Comparison of ENCODE assay signal across 11 mouse cellular contexts in the genomic region with DNA sequence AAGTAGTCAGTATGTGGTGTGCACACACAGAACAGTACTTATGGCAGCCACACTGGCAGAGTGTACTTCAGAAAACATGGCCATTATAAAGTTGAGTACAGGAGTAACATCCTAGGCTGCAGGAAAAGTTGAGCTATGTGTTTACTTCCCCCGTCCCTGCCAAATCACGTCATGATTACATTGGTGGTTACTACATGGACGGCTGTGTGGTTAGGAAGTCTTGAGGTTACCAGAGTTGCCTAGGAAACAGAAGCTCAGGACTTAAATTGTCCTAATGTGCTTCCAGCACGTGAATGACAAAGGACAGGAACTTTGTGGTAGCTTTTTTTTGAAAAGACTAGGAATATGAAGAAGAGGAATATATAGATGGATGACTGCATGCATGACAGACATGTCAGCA.
"Had no signal": no experiment of that assay in that cellular context is flagged by ENCODE, and none has a peak within 500 bp of the region (broad histone marks: within the 10 kb centered on the region; RNA-seq: fewer than 3 reads in every experiment).

No protein-coding gene starts in this region.

- H3K4me3 ChIP-seq: kidney, embryonic 15.5 days; limb, embryonic 15.5 days; liver, embryonic 12.5 days; lung, embryonic 15.5 days; myocyte; neural tube, embryonic 15.5 days had no signal

- DNase-seq: kidney, adult 2 months; kidney, postnatal 14 days; midbrain, embryonic 14.5 days; right cerebral cortex, adult 18-20 months; right cerebral cortex, postnatal 25 days had no signal

- H3K9me3 ChIP-seq: kidney, embryonic 15.5 days; limb, embryonic 15.5 days; liver, embryonic 12.5 days; lung, embryonic 15.5 days; neural tube, embryonic 15.5 days had no signal

- ATAC-seq: liver, embryonic 12.5 days had no signal

- H3K4me1 ChIP-seq: kidney, embryonic 15.5 days; limb, embryonic 15.5 days; liver, embryonic 12.5 days; lung, embryonic 15.5 days; neural tube, embryonic 15.5 days had no signal

- H3K27ac ChIP-seq: kidney, embryonic 15.5 days; limb, embryonic 15.5 days; liver, embryonic 12.5 days; lung, embryonic 15.5 days; neural tube, embryonic 15.5 days had no signal

- H3K4me2 ChIP-seq: kidney, embryonic 15.5 days; limb, embryonic 15.5 days; liver, embryonic 12.5 days; lung, embryonic 15.5 days; neural tube, embryonic 15.5 days had no signal

- H3K9ac ChIP-seq: kidney, embryonic 15.5 days; limb, embryonic 15.5 days; liver, embryonic 12.5 days; lung, embryonic 15.5 days; neural tube, embryonic 15.5 days had no signal

- H3K27me3 ChIP-seq: kidney, embryonic 15.5 days; limb, embryonic 15.5 days; liver, embryonic 12.5 days; lung, embryonic 15.5 days; neural tube, embryonic 15.5 days had no signal
